Mouse (Mus musculus) liver, postnatal 0 days (tissue): Measurements from ENCODE around the gene Calcoco1.

Experiments used
- CTCF ChIP-seq: sonication (generic); IDR thresholded peaks from 2 replicates; pipeline ENCODE4 v1.5.1; 2016; ENCODE audit warnings: antibody characterized with exemption, low read depth
- EP300 ChIP-seq: IDR thresholded peaks from 2 replicates; pipeline ENCODE4 v1.6.1; 2016; ENCODE audit warnings: antibody characterized with exemption, low read depth, mild to moderate bottlenecking

- TF ChIP-seq CTCF (peak; percentile 68), EP300 (no peak)
These were observed 39.9 kb upstream of the Calcoco1 start for GRCm38 (mm10) chr15:102761745-102762378.
